8 mouse cellular contexts compared by ENCODE assay signal in genomic region chr17:22165304-22165703, GRCm38 (mm10). TPM values are rescaled to one million over a fixed set of nuclear protein-coding genes. Genes with fewer than 3 reads are reported as not detected.
A peak's percentile ranks its signal among the peaks of the same experiment; 100 is the strongest.
DNase-seq lines count a peak whose midpoint lies in the region; ATAC-seq and TF ChIP-seq lines count a peak whose summit lies in the region.
"Not testable (repeated sequence)": the region's sequence is repeated elsewhere in the genome, so short reads cannot be mapped to it uniquely, and the experiment has no call there.

No protein-coding gene starts in this region.

- H3K4me2 ChIP-seq in embryonic facial prominence, embryonic 12.5 days (replicated peaks), result peak overlapping the region; percentile 51
- H3K4me2 ChIP-seq in hindbrain, embryonic 15.5 days, result peak overlapping the region; percentile 64
- H3K4me2 ChIP-seq in lung, embryonic 15.5 days, result peak overlapping the region; percentile 57
- H3K4me2 ChIP-seq in midbrain, postnatal 0 days (ENCODE audit: low read depth, low read length, poor library complexity, severe bottlenecking), result peak overlapping the region; percentile 46

- not testable (repeated sequence) for TF ChIP-seq POLR2A in thymus, adult 2 months (IDR thresholded peaks at IDR 0.05; ENCODE audit: control insufficient read depth, extremely low read depth, insufficient read depth, low read length, poor library complexity)

- not testable (repeated sequence) for H3K27ac ChIP-seq in embryonic facial prominence, embryonic 12.5 days; midbrain, postnatal 0 days (ENCODE audit: low read depth, low read length); thymus, adult 2 months (ENCODE audit: control insufficient read depth, insufficient read depth, low read length)
- peak overlapping the region; percentile 75 for H3K27ac ChIP-seq in hindbrain, embryonic 15.5 days (replicated peaks)
- H3K27ac ChIP-seq in limb, embryonic 10.5 days, result peak overlapping the region; percentile 81; the same call in 1 of the 2 replicates
- H3K27ac ChIP-seq in lung, embryonic 15.5 days, result peak overlapping the region; percentile 65

- peak overlapping the region; percentile 66 for H3K9ac ChIP-seq in embryonic facial prominence, embryonic 12.5 days
- H3K9ac ChIP-seq in hindbrain, embryonic 15.5 days, result peak overlapping the region; percentile 69
- peak overlapping the region; percentile 36 for H3K9ac ChIP-seq in lung, embryonic 15.5 days
- peak overlapping the region; percentile 51 for H3K9ac ChIP-seq in midbrain, postnatal 0 days (replicated peaks; ENCODE audit: low read length, poor library complexity, severe bottlenecking)

- H3K4me1 ChIP-seq in embryonic facial prominence, embryonic 12.5 days; hindbrain, embryonic 15.5 days (replicated peaks); limb, embryonic 10.5 days; lung, embryonic 15.5 days; midbrain, postnatal 0 days (ENCODE audit: insufficient read depth, low read length); thymus, adult 2 months (replicated peaks; ENCODE audit: control insufficient read depth, insufficient read depth, low read length): not testable (repeated sequence)

- DNase-seq in NIH3T3 (ENCODE audit: low read depth), result peak; percentile 11
- peak; percentile 89 for DNase-seq in heart, adult 11 months
- DNase-seq in limb, embryonic 10.5 days (ENCODE audit: low spot score); midbrain, postnatal 0 days (ENCODE audit: low spot score); thymus, adult 2 months: not testable (repeated sequence)

- peak overlapping the region; percentile 54 for H3K4me3 ChIP-seq in embryonic facial prominence, embryonic 12.5 days
- peak overlapping the region; percentile 66 for H3K4me3 ChIP-seq in hindbrain, embryonic 15.5 days
- peak overlapping the region; percentile 56 for H3K4me3 ChIP-seq in limb, embryonic 10.5 days
- peak overlapping the region; percentile 50 for H3K4me3 ChIP-seq in lung, embryonic 15.5 days
- peak overlapping the region; percentile 49 for H3K4me3 ChIP-seq in midbrain, postnatal 0 days (ENCODE audit: low read depth, low read length)
- H3K4me3 ChIP-seq in thymus, adult 2 months (ENCODE audit: control insufficient read depth, insufficient read depth, low read length), result peak overlapping the region; percentile 67

- WGBS in embryonic facial prominence, embryonic 12.5 days, result 10% methylated on average over 3 of the region's 3 CpGs
- 13% methylated on average over 3 of the region's 3 CpGs for WGBS in hindbrain, embryonic 15.5 days
- 6% methylated on average over 3 of the region's 3 CpGs for WGBS in limb, embryonic 10.5 days
- 5% methylated on average over 3 of the region's 3 CpGs for WGBS in lung, embryonic 15.5 days
- WGBS in midbrain, postnatal 0 days, result 6% methylated on average over 3 of the region's 3 CpGs
- 27% methylated on average over 3 of the region's 3 CpGs for WGBS in thymus, adult 2 months

- not testable (repeated sequence) for H3K27me3 ChIP-seq in embryonic facial prominence, embryonic 12.5 days; hindbrain, embryonic 15.5 days; limb, embryonic 10.5 days (ENCODE audit: low read depth, poor library complexity, severe bottlenecking); lung, embryonic 15.5 days; midbrain, postnatal 0 days (ENCODE audit: insufficient read depth, low read length); thymus, adult 2 months (ENCODE audit: control insufficient read depth, insufficient read depth, low read length)

- not testable (repeated sequence) for H3K9me3 ChIP-seq in embryonic facial prominence, embryonic 12.5 days; hindbrain, embryonic 15.5 days; limb, embryonic 10.5 days (replicated peaks); lung, embryonic 15.5 days; midbrain, postnatal 0 days (ENCODE audit: low read length)

- H3K36me3 ChIP-seq in embryonic facial prominence, embryonic 12.5 days; hindbrain, embryonic 15.5 days; limb, embryonic 10.5 days; lung, embryonic 15.5 days; midbrain, postnatal 0 days (ENCODE audit: insufficient read depth, low read length); thymus, adult 2 months (ENCODE audit: control insufficient read depth, insufficient read depth, low read length): not testable (repeated sequence)

- not testable (repeated sequence) for TF ChIP-seq CTCF in midbrain, postnatal 0 days (IDR thresholded peaks at IDR 0.05); thymus, adult 2 months (IDR thresholded peaks at IDR 0.05; ENCODE audit: borderline replicate concordance, control insufficient read depth, extremely low read depth, insufficient read depth, low read length, poor library complexity)

- ATAC-seq in embryonic facial prominence, embryonic 12.5 days (ENCODE audit: insufficient number of reproducible peaks, insufficient read depth, low FRiP score, low TSS enrichment), result peak; percentile 64; the same call in 1 of the 2 replicates
- peak; percentile 48 for ATAC-seq in hindbrain, embryonic 15.5 days (ENCODE audit: low FRiP score, low read depth)
- peak; percentile 67 for ATAC-seq in lung, embryonic 15.5 days (ENCODE audit: borderline replicate concordance, extremely low read depth, low FRiP score, low TSS enrichment)
- ATAC-seq in midbrain, postnatal 0 days (ENCODE audit: low FRiP score), result peak; percentile 77; the same call in 1 of the 2 replicates

RNA-seq across cellular contexts. Expression of gene Zfp947, which starts 0.7 kb away (rescaled TPM):
- polyA plus RNA-seq in embryonic facial prominence, embryonic 12.5 days (2016; fragmentation: Nextera tagmentation; extraction: Ambion mirVana), result 2.5 TPM in 2 replicates
- polyA plus RNA-seq in hindbrain, embryonic 15.5 days (2015; fragmentation: Nextera tagmentation; extraction: Ambion mirVana), result 1.5 and 1.9 TPM in 2 replicates
- 1.2 and 1.6 TPM in 2 replicates for polyA plus RNA-seq in limb, embryonic 10.5 days (2016; fragmentation: Nextera tagmentation; extraction: Ambion mirVana)
- 2.4 and 2.7 TPM in 2 replicates for polyA plus RNA-seq in lung, embryonic 15.5 days (2015; fragmentation: Nextera tagmentation; extraction: Ambion mirVana)
- 0.82 and 1.9 TPM in 2 replicates for total RNA-seq in midbrain, postnatal 0 days (2014; rRNA removed)
- 1.6 TPM in 2 replicates for polyA plus RNA-seq in midbrain, postnatal 0 days (2015; fragmentation: Nextera tagmentation; extraction: Ambion mirVana)
- 0.06 and 0.18 TPM in 2 replicates for polyA plus RNA-seq in thymus, adult 2 months (2012; rRNA removed)
